27 mouse cellular contexts compared by ENCODE assay signal in genomic region chr14:10545916-10546315, GRCm38 (mm10).
A peak's percentile ranks its signal among the peaks of the same experiment; 100 is the strongest.
DNase-seq lines count a peak whose midpoint lies in the region; ATAC-seq lines count a peak whose summit lies in the region.
"Had no signal": no experiment of that assay in that cellular context is flagged by ENCODE, and none has a peak within 500 bp of the region (broad histone marks: within the 10 kb centered on the region; RNA-seq: fewer than 3 reads in every experiment).

No protein-coding gene starts in this region.

- DNase-seq in kidney, postnatal 10 days, result peak; percentile 27
- DNase-seq in kidney, adult 8-10 months, result no peak
- DNase-seq in MN1 (ENCODE audit: low spot score), result peak; percentile 6
- DNase-seq in Muller cell, postnatal 12 days (ENCODE audit: inconsistent ontology term), result peak; percentile 42
- no peak for DNase-seq in left cerebral cortex, adult 11 months (ENCODE audit: low spot score)
- no peak for DNase-seq in spleen, adult 18-20 months
- no peak for DNase-seq in cerebellum, postnatal 25 days
- DNase-seq: adrenal gland, postnatal 25 days; B cell, adult 2 months; cerebellum, adult 2 months; cerebellum, postnatal 14 days; gastrocnemius, adult 2 months; gastrocnemius, postnatal 36 days; heart, postnatal 14 days; kidney, adult 2 months; kidney, postnatal 36 days; layer of hippocampus, postnatal 36 days; liver, embryonic 13.5 days; lung, adult 18-20 months; lung, postnatal 14 days; right cerebral cortex, postnatal 4 days had no signal

- ATAC-seq in megakaryocyte, adult 5-6 weeks (ENCODE audit: poor library complexity, severe bottlenecking), result peak; percentile 49
- ATAC-seq: forebrain, embryonic 16.5 days; hindbrain, embryonic 16.5 days; intestine, embryonic 15.5 days; midbrain, embryonic 13.5 days; Patski had no signal

Comparison
In these comparisons a context has a peak if more than half of its experiments do, and no peak if none do; other contexts are left out.
1. DNase-seq: peak in kidney, postnatal 10 days (single experiment), MN1 (single experiment) and Muller cell, postnatal 12 days (single experiment); none in kidney, adult 8-10 months (0 of 2), left cerebral cortex, adult 11 months (single experiment), spleen, adult 18-20 months (0 of 2) and cerebellum, postnatal 25 days (0 of 2).